Mouse (Mus musculus): ENCODE results near the gene Lyrm2. TPM values are rescaled to one million over a fixed set of nuclear protein-coding genes. Genes with fewer than 3 reads are reported as not detected.

The Lyrm2 gene
- total and polyA plus RNA-seq, 3 experiments: 3.2 to 110 (median 42.0) TPM

- ATAC-seq (ENCODE audit: extremely low read depth, insufficient number of reproducible peaks, low FRiP score, poor library complexity, severe bottlenecking) (no peak), DNase-seq (ENCODE audit: low spot score) (no peak)
- TF ChIP-seq TAL1 (conservative IDR thresholded peaks at IDR 0.05; ENCODE audit: low read depth, low read length) (no peak), GATA1 (IDR thresholded peaks at IDR 0.05; ENCODE audit: borderline replicate concordance, low read length) (no peak), POLR2AphosphoS5 (IDR thresholded peaks at IDR 0.05; ENCODE audit: insufficient replicate concordance, low read depth, low read length) (no peak), GATA2 (IDR thresholded peaks at IDR 0.05; ENCODE audit: borderline replicate concordance, low read depth, low read length) (no peak), CTCF (IDR thresholded peaks at IDR 0.05; ENCODE audit: low read depth, low read length) (no peak)
- peaks cover 8% of the 10 kb centered on the region; the same call in 1 of the 2 replicates for H3K4me1 ChIP-seq (ENCODE audit: insufficient read depth, low read depth, low read length)
- no peaks in the 10 kb centered on the region for H3K9me3 ChIP-seq (replicated peaks)
- no peaks in the 10 kb centered on the region for H3K36me3 ChIP-seq (replicated peaks)
- H3K27me3 ChIP-seq (ENCODE audit: insufficient read depth, low read length): peaks cover 18% of the 10 kb centered on the region
- H3K4me3 ChIP-seq (ENCODE audit: low read depth, low read length): no peak overlapping the region
Measured at GRCm38 (mm10) chr4:32820676-32821075, 20.6 kb downstream of the Lyrm2 start.

- TF ChIP-seq GATA1 (IDR thresholded peaks at IDR 0.05; ENCODE audit: borderline replicate concordance, low read length) (no peak), CTCF (IDR thresholded peaks at IDR 0.05; ENCODE audit: low read depth, low read length) (no peak), TAL1 (conservative IDR thresholded peaks at IDR 0.05; ENCODE audit: low read depth, low read length) (no peak), POLR2AphosphoS5 (IDR thresholded peaks at IDR 0.05; ENCODE audit: insufficient replicate concordance, low read depth, low read length) (no peak), GATA2 (IDR thresholded peaks at IDR 0.05; ENCODE audit: borderline replicate concordance, low read depth, low read length) (no peak)
- ATAC-seq (ENCODE audit: extremely low read depth, insufficient number of reproducible peaks, low FRiP score, poor library complexity, severe bottlenecking): no peak
- Histone ChIP-seq H3K27me3 (ENCODE audit: insufficient read depth, low read length) (peaks cover 27% of the 10 kb centered on the region), H3K4me3 (ENCODE audit: low read depth, low read length) (no peak overlapping the region), H3K9me3 (replicated peaks) (no peaks in the 10 kb centered on the region), H3K4me1 (ENCODE audit: insufficient read depth, low read depth, low read length) (no peaks in the 10 kb centered on the region), H3K36me3 (replicated peaks) (no peaks in the 10 kb centered on the region)
- DNase-seq (ENCODE audit: low spot score): no peak
Measured at GRCm38 (mm10) chr4:32824254-32824653, 24.2 kb downstream of the Lyrm2 start.

GRCm38 (mm10) chr4:32826925-32827324 lies 26.9 kb downstream of the Lyrm2 start:
- TF ChIP-seq TAL1 (conservative IDR thresholded peaks at IDR 0.05; ENCODE audit: low read depth, low read length) (no peak), CTCF (IDR thresholded peaks at IDR 0.05; ENCODE audit: low read depth, low read length) (no peak), GATA1 (IDR thresholded peaks at IDR 0.05; ENCODE audit: borderline replicate concordance, low read length) (no peak), GATA2 (IDR thresholded peaks at IDR 0.05; ENCODE audit: borderline replicate concordance, low read depth, low read length) (no peak), POLR2AphosphoS5 (IDR thresholded peaks at IDR 0.05; ENCODE audit: insufficient replicate concordance, low read depth, low read length) (no peak)
- no peak overlapping the region for H3K4me3 ChIP-seq (ENCODE audit: low read depth, low read length)
- no peaks in the 10 kb centered on the region for H3K9me3 ChIP-seq (replicated peaks)
- DNase-seq (ENCODE audit: low spot score) (no peak), ATAC-seq (ENCODE audit: extremely low read depth, insufficient number of reproducible peaks, low FRiP score, poor library complexity, severe bottlenecking) (no peak)
- H3K4me1 ChIP-seq (ENCODE audit: insufficient read depth, low read depth, low read length): no peaks in the 10 kb centered on the region
- peaks cover 31% of the 10 kb centered on the region for H3K27me3 ChIP-seq (ENCODE audit: insufficient read depth, low read length)
- H3K36me3 ChIP-seq (replicated peaks): no peaks in the 10 kb centered on the region

GRCm38 (mm10) chr4:32828385-32829077 lies 28.5 kb downstream of the Lyrm2 start:
- Histone ChIP-seq H3K9me3 (replicated peaks) (no peaks in the 10 kb centered on the region), H3K4me3 (ENCODE audit: low read depth, low read length) (no peak overlapping the region), H3K4me1 (ENCODE audit: insufficient read depth, low read depth, low read length) (peaks cover 2% of the 10 kb centered on the region; the same call in 1 of the 2 replicates), H3K27me3 (ENCODE audit: insufficient read depth, low read length) (peaks cover 30% of the 10 kb centered on the region), H3K36me3 (replicated peaks) (no peaks in the 10 kb centered on the region)
- no peak for DNase-seq (ENCODE audit: low spot score)
- ATAC-seq (ENCODE audit: extremely low read depth, insufficient number of reproducible peaks, low FRiP score, poor library complexity, severe bottlenecking): no peak
- TF ChIP-seq POLR2AphosphoS5 (IDR thresholded peaks at IDR 0.05; ENCODE audit: insufficient replicate concordance, low read depth, low read length): no peak

GRCm38 (mm10) chr4:32829316-32829715 lies 29.3 kb downstream of the Lyrm2 start:
- Histone ChIP-seq H3K4me1 (ENCODE audit: insufficient read depth, low read depth, low read length) (peaks cover 2% of the 10 kb centered on the region; the same call in 1 of the 2 replicates), H3K27me3 (ENCODE audit: insufficient read depth, low read length) (peaks cover 30% of the 10 kb centered on the region; the same call in 1 of the 2 replicates), H3K4me3 (ENCODE audit: low read depth, low read length) (no peak overlapping the region), H3K9me3 (replicated peaks) (no peaks in the 10 kb centered on the region), H3K36me3 (replicated peaks) (no peaks in the 10 kb centered on the region)
- DNase-seq (ENCODE audit: low spot score) (no peak), ATAC-seq (ENCODE audit: extremely low read depth, insufficient number of reproducible peaks, low FRiP score, poor library complexity, severe bottlenecking) (no peak)
- TF ChIP-seq CTCF (IDR thresholded peaks at IDR 0.05; ENCODE audit: low read depth, low read length) (no peak), TAL1 (conservative IDR thresholded peaks at IDR 0.05; ENCODE audit: low read depth, low read length) (no peak), POLR2AphosphoS5 (IDR thresholded peaks at IDR 0.05; ENCODE audit: insufficient replicate concordance, low read depth, low read length) (no peak), GATA2 (IDR thresholded peaks at IDR 0.05; ENCODE audit: borderline replicate concordance, low read depth, low read length) (no peak), GATA1 (IDR thresholded peaks at IDR 0.05; ENCODE audit: borderline replicate concordance, low read length) (no peak)

- no peak for TF ChIP-seq TAL1 (conservative IDR thresholded peaks at IDR 0.05; ENCODE audit: low read depth, low read length)
- no peak for TF ChIP-seq GATA2 (IDR thresholded peaks at IDR 0.05; ENCODE audit: borderline replicate concordance, low read depth, low read length)
- no peak for TF ChIP-seq GATA1 (IDR thresholded peaks at IDR 0.05; ENCODE audit: borderline replicate concordance, low read length)
- TF ChIP-seq POLR2AphosphoS5 (IDR thresholded peaks at IDR 0.05; ENCODE audit: insufficient replicate concordance, low read depth, low read length): no peak
- TF ChIP-seq CTCF (IDR thresholded peaks at IDR 0.05; ENCODE audit: low read depth, low read length): no peak
- Histone ChIP-seq H3K9me3 (replicated peaks) (no peaks in the 10 kb centered on the region), H3K4me3 (ENCODE audit: low read depth, low read length) (no peak overlapping the region), H3K4me1 (ENCODE audit: insufficient read depth, low read depth, low read length) (peaks cover 2% of the 10 kb centered on the region; the same call in 1 of the 2 replicates), H3K27me3 (ENCODE audit: insufficient read depth, low read length) (peaks cover 18% of the 10 kb centered on the region), H3K36me3 (replicated peaks) (no peaks in the 10 kb centered on the region)
- DNase-seq (ENCODE audit: low spot score): no peak
- no peak for ATAC-seq (ENCODE audit: extremely low read depth, insufficient number of reproducible peaks, low FRiP score, poor library complexity, severe bottlenecking)
Measured at GRCm38 (mm10) chr4:32833494-32834282, 33.6 kb downstream of the Lyrm2 start.

All from G1E (cell line).